Mouse (Mus musculus) ES-Bruce4 (cell line): ENCODE data around the gene Lypd4.

Experiments used
- CTCF ChIP-seq: IDR thresholded peaks from one replicate; pipeline ENCODE4 v1.8.1; 2011; ENCODE audit warnings: low read depth, low read length
- POLR2A ChIP-seq: IDR thresholded peaks from one replicate; pipeline ENCODE4 v1.8.1; 2011; ENCODE audit warnings: low read length; ENCODE audit not compliant: insufficient read depth

DNA sequence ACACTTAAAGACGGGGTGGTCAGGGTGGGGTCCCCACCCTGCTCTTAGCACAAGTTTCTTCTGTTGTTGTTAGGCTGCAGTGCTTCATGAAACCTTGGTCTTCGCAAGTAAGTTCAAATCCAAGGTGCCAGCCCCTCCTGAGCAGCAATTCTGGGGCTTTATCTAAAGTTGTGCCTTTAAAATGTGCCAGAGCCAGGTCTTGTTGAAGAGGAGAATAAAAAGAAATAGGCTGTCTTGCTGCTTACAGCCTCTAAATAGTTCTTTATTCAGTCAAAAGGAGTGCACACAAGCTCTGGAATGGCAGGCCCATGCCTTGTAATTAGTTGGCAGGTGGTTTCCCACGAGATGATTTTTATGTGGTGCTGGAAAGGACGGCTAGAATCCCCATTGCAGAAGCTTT lies 17.4 kb upstream of the Lypd4 start:
- TF ChIP-seq CTCF (no peak), POLR2A (no peak)
